Mouse (Mus musculus): Measurements from ENCODE around the gene Olfr1312.
"Not testable (repeated sequence)": the region's sequence is repeated elsewhere in the genome, so short reads cannot be mapped to it uniquely, and the experiment has no call there.

The Olfr1312 gene

DNA sequence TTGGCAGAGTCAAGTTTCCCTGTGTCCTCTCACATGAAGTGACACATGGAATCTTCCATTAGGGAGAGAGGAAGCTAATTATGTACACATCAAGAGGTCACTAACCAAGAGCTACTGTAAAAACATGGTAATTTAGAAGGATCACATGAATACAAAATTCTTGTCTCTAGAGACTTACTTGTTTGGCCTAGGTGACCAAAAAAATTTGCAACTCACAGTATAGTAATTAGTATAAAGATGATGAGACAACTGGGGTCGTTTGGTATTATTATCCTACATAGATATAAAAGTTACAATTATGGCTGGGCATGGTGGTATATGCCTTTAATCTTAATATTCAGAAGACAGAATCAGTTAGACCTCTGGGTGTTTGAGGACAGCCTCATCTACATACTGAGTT lies at the start of gene Olfr1312:
TSS of gene Olfr1312 (minus strand) at position 101 of the 400 bp plus-strand sequence.
- no peak for DNase-seq (ENCODE audit: low spot score)

DNA sequence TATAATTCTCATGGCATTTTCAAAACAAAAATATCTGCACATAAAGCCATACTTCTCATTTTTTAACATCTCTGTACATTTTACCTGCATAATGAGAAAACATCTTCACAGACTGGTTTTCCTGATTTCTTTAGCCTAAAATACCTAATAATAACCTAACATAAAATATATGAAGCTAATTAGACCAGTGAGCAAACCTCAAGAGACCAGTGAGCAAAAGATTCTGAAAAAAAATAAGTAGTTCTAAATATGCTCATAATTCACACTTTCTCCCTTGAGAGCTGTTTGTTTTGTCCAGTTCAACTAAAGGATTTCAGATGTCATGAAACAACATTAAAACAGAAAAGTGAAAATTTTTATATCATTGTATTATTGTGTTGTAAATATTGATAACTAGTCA lies 46.6 kb upstream of the Olfr1312 start, which contains the start of gene Olfr1314:
TSS of gene Olfr1314 (minus strand) at position 101 of the 400 bp plus-strand sequence.
- no peak for DNase-seq (ENCODE audit: low spot score)

DNA sequence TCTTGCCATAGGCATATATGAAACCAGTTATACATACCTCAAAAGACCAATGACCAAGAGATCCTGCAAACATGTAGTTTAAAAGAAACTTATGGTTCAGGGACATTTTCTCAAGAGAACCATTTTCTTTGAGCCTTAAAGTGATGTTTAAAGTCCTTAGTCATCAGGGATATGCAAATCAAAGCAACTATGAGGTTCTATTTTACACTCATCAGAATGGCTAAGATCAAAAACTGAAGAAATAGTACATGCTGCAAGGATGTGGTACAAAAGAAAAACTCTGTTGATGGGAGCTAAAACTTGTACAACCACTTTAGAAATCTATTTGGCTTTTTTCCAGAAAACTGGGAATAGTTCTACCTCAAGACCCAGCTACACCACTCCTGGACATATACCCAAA lies 27.7 kb upstream of the Olfr1312 start, which contains the start of gene Olfr1313:
TSS of gene Olfr1313 (minus strand) at position 101 of the 400 bp plus-strand sequence.
- DNase-seq (ENCODE audit: low spot score): no peak

DNA sequence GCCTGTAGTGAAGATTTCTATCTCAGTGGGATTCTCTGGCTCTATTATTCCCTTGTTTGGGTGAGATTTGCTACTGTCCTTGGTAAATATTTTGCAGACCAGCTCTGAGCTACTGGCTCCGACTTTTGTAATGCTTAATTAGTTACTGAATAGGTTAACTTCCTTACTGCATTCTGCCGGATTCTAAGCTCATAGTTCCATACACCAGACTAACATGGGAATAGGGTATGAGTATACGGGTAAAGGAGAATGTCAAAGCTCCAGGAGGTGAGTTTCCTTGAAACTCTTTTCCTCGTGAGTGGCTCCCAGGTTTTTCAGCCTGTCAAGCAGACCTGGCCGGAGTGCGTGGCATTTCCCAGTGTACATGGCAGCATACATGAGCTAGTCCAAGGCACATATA lies 23.1 kb downstream of the Olfr1312 start:
- DNase-seq (ENCODE audit: low spot score): not testable (repeated sequence)

DNA sequence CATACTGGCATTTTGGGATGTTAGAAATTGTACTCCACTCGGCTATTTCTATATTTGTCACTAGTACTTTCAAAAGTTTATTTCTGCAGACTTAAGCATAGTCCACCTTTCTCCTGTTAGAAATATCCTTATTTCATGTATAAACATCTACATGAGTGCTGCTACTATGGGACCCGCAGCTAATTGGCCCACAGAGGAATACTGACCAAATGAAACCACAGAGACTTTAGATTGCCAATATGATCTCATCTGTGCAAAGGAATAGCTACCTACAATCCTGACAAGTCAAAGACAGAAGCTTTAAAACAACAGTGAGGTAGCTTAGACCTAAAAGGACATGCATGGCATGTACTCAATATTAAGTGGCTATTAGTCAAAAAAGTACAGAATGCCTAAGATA lies 25.7 kb downstream of the Olfr1312 start, which contains the start of gene Olfr1311:
TSS of gene Olfr1311 (minus strand) at position 101 of the 400 bp plus-strand sequence.
- DNase-seq (ENCODE audit: low spot score): no peak

DNA sequence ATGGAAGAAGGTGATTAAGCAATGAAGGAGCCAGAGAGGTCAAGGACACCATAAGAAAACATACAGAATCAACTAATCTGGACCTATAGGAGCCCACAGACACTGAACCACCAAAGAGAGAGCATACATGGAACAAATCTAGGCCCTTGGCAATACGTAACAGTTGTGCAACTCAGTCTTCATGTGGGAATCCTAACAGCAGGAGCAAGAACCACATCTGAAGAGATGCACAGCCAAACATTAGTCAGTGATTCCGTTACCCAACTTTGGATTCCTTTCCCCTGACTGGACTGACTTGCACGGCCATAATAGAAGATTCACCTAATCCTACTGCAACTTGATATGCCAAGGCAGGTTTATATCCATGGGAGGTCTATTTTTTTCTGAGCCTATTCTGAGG lies 35.1 kb downstream of the Olfr1312 start:
- no peak for DNase-seq (ENCODE audit: low spot score)

DNA sequence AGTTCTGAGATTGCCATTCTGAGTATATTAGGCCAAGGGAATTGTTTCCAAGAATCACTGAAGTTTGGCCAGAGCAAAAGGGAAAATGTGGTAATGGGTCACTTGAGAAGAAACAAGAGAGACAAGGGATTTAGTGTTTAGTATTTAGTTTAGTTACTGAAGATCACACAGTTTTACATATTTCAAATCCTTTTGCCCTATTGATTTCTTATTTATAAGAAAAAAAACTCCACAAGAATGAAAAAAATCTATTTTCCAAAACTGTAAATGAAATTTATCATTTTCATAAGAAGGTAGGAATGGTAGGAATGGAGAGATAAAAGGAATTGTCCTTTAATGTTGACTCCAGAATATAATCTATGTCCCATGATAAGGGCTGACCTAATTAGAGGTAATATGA lies 37.4 kb downstream of the Olfr1312 start, which contains the start of gene Olfr1310:
TSS of gene Olfr1310 (minus strand) at position 101 of the 400 bp plus-strand sequence.
- DNase-seq (ENCODE audit: low spot score): no peak

DNA sequence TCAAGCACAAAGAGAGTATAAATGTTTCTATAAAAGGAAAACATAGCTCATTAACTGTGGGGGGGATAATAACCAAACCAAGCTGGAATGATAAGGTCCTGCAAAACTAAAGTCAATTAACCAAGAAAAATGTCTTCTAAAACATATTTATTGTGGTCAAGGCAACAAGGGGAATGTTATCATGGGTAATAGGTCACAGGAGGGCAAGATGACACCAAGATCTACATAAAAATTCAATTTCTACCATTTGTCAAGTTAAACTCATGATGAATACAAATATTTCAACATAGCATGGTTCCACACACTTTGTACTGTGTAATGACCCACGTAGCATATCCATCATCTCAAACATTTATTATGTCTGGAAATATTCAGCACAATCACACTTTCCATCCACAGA lies 59.9 kb downstream of the Olfr1312 start, which contains the start of gene Olfr1309:
TSS of gene Olfr1309 (minus strand) at position 101 of the 400 bp plus-strand sequence.
- DNase-seq (ENCODE audit: low spot score): no peak

Data from ovary, postnatal 14 days (tissue).